Mouse (Mus musculus) left cerebral cortex, postnatal 14 days (tissue): ENCODE measurements around the gene Tgfbr2. TPM values are rescaled to one million over a fixed set of nuclear protein-coding genes. Genes with fewer than 3 reads are reported as not detected.

Source experiments
- DNase-seq, 2 experiments: peaks; one replicate each; pipeline ENCODE4 v3.0.0; 2021 to 2022; ENCODE audit warnings: low spot score in 2 of 2, mixed read lengths in 1 of 2
- intact Hi-C: fragments of 180-260 bp; cut with DNase I; formaldehyde crosslinking; loops from one replicate; pipeline ENCODE4 v1.15.1; 2025
- total RNA-seq, 2 experiments: library from RNA; stranded (reverse); gene quantifications; 2 replicates each; pipeline ENCODE4 v1.2.3; 2021

The Tgfbr2 gene
- total RNA-seq, 2 experiments from 2014 or later = 13.7 to 15.1 TPM

GRCm38 (mm10) chr9:116197491-116198170 is 22.5 kb upstream of the Tgfbr2 start:
- DNase-seq = no peak
- intact Hi-C loops = no loop called here

DNA sequence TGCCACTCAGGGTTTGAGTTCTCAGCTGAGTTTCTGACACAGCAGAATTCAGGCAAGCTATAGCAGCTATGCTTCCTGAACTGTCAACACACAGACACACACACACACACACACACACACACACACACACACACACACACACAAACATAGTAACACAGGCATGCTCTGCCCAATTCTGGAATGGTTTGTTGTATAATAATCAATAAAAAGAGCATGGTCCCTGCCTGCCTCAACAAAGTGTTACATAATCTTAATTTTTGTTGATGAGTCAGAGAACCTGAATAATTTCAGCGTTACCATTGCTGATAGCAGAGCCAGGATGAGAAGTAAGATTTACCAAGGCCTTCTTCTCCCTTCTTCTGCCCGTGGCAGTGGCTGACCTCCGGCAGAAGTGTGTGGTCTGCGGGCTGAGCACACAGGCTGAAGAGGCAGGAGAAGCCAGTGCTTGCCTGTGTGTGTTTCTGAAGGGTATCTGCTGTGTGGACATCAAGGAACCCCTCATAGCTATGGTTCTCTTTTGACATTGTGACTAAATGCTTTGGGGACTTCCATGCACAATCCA is 18.8 kb upstream of the Tgfbr2 start:
- intact Hi-C loops = no loop called here

DNA sequence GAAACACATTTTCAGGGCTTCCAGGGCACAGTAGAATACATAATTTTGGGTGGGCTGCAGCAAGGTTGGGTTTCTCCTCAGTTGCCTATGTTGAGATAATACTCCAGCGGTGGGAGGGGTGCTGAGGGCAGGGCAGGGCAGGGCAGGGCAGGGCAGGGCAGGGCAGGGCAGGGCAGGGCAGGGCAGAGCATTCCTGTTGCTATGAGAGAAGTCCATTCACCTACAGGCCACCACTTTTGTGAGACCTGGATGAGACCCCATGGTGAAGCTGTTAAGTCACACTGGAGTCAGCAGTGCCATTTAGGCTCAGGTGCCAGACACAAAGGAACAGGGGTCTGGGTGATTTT is 18.3 kb upstream of the Tgfbr2 start:
- intact Hi-C loops = no loop called here
- DNase-seq = no peak

More for the DNA sequence above, 18.8 kb upstream of the Tgfbr2 start:
- DNase-seq = no peak

- DNase-seq = no peak
- intact Hi-C loops = no loop called here
These were observed 17.8 kb upstream of the Tgfbr2 start for GRCm38 (mm10) chr9:116192826-116193534.

DNA sequence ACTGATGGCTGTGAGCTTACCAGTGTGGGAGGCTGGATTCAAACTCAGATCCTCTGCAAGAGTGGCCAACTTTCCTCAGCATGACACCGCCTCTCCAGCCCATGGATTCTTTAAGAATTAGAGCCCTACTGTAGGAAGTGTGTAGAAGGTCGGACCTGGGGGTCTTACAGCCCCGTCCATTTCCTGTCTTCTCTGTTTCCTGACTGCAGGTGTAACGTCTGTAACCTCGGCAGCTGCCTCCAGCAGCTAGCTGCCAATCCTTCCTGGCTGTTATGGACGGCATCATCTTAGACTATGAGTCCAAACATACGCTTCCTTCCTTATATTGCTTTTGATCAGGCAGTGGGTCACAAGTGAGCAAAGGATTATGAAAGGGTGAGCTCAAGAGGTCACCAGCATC is 17.1 kb upstream of the Tgfbr2 start:
- intact Hi-C loops = no loop called here
- no peak for DNase-seq

DNA sequence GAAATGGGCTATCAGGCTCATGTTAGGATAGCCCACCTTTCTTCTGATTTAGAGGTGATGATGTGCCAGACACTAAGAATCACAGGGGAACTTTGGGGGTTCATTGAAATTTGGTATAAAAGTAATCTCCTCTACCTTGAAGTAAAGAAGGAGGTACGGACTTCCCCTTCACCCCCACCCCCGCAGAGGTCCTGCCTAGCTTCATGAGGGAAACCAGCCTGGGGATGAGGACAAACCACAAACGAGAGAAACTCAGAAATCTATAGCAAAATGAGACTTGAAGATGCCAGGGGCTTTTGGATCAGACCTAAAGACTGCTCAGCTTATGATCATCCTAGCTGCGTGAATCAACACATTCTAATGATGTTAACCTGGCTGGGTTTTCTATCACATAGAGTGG is 14.7 kb upstream of the Tgfbr2 start:
- intact Hi-C loops = no loop called here
- no peak for DNase-seq

- intact Hi-C loops = no loop called here
These were observed 13.9 kb upstream of the Tgfbr2 start for GRCm38 (mm10) chr9:116188952-116189666.

GRCm38 (mm10) chr9:116187181-116187731 is 12.1 kb upstream of the Tgfbr2 start:
- no peak for DNase-seq
- intact Hi-C loops = no loop called here

More at GRCm38 (mm10) chr9:116188952-116189666, 13.9 kb upstream of the Tgfbr2 start:
- peak in 1 of 2 experiments; percentile 60 for DNase-seq

- DNase-seq = no peak
- intact Hi-C loops = no loop called here
These were observed 9.7 kb upstream of the Tgfbr2 start for GRCm38 (mm10) chr9:116184903-116185302.

DNA sequence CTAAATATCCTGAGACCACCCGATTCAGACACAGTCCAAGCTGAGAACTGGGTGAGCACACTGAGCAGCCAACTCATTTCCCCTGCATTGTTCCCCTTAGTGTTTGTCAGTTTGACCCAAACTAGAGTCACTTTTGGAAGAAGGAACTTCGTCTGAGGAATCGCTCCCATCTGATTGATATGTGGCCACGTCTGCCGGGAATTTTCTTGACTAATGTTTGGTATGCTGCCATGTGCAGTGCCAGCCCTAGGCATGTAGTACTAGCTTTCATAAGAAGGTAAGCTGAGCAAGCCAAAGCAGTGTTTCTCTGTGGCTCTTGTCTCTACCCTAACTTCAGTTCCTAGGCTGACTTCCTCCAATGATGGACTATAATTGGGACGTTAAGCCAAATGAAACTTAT is 7.9 kb upstream of the Tgfbr2 start:
- intact Hi-C loops = no loop called here
- no peak for DNase-seq

DNA sequence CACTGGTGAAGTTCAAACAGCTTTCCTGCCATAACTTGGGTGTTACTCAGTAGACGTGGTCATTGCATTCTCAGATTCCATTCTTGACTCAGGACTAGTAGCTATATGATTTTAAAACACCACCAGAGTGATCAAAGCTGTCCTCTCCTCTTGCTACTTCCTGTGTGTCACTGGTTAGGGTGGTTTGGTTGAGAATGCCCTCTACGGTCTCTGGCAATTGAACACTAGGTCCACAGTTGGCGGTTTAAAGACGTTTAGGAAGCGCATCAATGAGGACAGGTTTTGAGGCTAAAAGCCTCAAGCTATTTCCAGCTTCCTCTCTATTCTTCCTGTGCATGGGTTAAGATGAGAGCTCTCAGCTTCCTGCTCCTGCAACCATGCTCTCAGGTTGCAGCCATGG is 6.4 kb upstream of the Tgfbr2 start:
- intact Hi-C loops = no loop called here
- DNase-seq = no peak

- no peak for DNase-seq
- intact Hi-C loops = no loop called here
These were observed 3.0 kb upstream of the Tgfbr2 start for GRCm38 (mm10) chr9:116178151-116178550.

GRCm38 (mm10) chr9:116177108-116177507 is 1.9 kb upstream of the Tgfbr2 start:
- DNase-seq = no peak
- intact Hi-C loops = no loop called here

GRCm38 (mm10) chr9:116175488-116176115 is 442 bp upstream of the Tgfbr2 start:
- DNase-seq = no peak
- intact Hi-C loops = no loop called here

DNA sequence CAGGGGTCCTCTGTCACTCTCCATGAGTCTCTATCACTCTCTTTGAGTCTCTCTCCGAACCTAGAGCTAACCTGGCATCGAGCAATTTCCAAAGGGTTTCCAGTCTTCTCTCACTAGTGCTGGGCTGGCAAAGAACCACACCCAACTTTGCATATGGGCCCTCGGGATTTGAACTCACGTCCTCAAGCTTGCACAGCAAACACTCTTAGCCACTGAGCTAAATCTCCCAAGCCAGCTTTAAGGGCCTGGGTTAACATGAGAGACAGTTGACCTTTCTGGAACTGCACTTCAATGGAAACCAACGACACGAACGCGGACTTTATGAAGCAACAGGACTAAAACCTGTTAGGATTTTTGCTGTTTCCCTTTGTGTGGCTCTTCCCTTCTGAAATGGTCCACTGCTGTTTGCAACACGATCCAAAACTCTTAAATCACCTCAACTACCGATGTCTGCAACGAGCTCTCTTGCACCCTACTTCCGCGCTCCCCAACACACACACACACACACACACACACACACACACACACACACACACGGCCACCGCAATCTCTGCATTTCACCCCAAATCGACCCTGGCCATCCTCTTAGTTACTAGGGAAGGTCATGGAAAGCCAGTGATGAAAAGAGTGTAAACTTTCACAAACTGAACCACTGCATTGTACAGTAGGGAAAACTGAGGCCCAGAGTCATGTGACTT is 1.5 kb downstream of the Tgfbr2 start:
- no peak for DNase-seq
- intact Hi-C loops = no loop called here

DNA sequence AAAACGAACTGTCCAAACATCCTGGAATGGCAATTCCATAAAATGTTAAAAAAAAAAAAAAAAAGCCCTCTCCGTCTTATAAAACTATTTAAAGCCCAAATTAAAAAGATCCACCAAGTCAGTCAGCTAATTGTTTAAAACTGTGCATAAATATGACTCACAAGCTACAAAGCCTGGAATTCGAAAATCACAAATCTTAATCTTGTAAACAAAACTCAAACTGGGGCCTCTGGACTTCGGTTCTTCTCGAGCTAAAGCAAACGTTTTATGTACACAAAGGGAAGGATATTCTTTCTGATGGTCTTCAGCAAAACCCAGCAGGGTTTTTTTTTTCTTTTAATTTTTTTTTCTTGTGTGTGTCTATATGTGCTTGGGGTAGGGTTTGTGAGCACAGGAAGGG is 2.1 kb downstream of the Tgfbr2 start:
- intact Hi-C loops = no loop called here
- no peak for DNase-seq

GRCm38 (mm10) chr9:116169067-116169466 is 6.1 kb downstream of the Tgfbr2 start:
- intact Hi-C loops = no loop called here
- DNase-seq = no peak

DNA sequence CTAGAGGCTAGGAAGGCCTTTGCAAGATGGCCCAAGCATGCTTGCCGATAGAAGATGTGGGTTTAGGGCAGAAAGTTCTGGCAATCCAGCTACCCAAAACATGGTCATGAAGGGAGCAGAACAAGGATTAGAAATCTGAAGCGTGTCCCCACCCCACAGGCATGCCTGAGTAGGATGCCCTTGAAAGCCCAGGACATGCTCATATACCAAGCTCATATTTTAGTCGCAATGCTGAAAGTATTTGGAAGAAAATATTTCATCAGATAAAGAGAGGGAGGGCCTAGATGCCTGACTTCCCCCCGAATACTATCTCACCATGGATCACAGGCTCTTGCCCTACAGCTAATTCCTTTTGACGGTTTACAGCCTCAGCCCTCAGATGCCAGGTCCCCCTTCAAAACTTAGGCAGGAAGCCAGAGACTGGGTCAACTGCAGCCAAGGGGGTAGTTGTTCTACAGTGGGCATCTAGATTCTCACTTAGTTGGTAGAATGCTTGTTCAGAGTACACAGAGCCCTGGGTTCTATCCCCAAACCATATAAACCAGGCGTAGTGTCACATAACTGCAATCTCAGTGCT is 7.8 kb downstream of the Tgfbr2 start:
- no peak for DNase-seq
- intact Hi-C loops = no loop called here

DNA sequence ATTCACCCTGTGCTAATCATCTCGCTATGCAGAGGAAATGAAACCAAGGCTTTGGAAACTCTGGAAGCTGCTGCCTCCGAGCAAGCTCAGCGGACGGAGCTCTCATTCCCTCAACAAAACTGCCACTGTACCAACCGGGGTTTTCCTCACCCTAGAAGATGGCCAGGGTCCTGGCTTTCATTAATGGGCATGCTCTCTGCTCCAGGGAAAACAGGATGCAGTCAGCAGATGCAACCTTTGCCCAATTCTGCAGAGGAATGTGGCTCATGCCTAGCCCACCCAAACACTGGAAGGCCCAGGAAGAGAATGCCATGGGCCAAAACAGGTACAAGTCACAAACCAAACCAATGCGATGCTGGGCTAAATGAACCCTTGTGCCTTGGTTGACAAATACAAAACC is 8.8 kb downstream of the Tgfbr2 start:
- intact Hi-C loops = no loop called here
- no peak for DNase-seq
